Mouse (Mus musculus): Measurements from ENCODE around the gene Fmo1. TPM values are rescaled to one million over a fixed set of nuclear protein-coding genes. Genes with fewer than 3 reads are reported as not detected.

Fmo1 gene
- polyA plus RNA-seq, 1 experiment = 16.3 TPM

DNA sequence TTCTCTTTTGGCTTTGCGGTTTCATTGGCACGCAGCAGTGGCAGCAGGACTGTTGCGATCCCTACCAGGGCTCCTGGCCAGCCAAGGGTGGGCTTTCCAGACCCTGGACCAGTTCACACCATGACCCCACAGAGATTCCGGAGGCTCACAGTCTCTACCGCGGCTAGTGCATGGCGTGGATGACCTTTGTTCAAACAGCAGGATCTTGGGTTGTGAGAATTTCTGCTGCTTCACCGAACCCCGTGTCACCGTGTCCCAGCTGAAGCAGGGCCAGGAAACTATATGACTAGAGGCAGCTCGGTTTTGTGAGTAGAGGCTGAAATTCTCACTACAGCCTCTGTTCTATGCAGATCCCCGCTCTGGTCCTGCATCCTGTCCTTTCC is 7.7 kb downstream of the Fmo1 start:
- no peak for TF ChIP-seq CTCF (IDR thresholded peaks at IDR 0.05; ENCODE audit: borderline replicate concordance, control insufficient read depth, extremely low read depth, insufficient read depth, low read length, poor library complexity)
- no peak for TF ChIP-seq POLR2A (IDR thresholded peaks at IDR 0.05; ENCODE audit: control insufficient read depth, extremely low read depth, insufficient read depth, low read length, poor library complexity)
- WGBS = 75% methylated on average over 12 of the region's 12 CpGs
- H3K4me1 ChIP-seq (replicated peaks; ENCODE audit: control insufficient read depth, insufficient read depth, low read length) = no peaks in the 10 kb centered on the region
- no peaks in the 10 kb centered on the region for H3K36me3 ChIP-seq (ENCODE audit: control insufficient read depth, insufficient read depth, low read length)
- H3K27ac ChIP-seq (ENCODE audit: control insufficient read depth, insufficient read depth, low read length) = no peak overlapping the region; the same call in 1 of the 2 replicates
- no peak for DNase-seq
- H3K27me3 ChIP-seq (ENCODE audit: control insufficient read depth, insufficient read depth, low read length) = no peaks in the 10 kb centered on the region
- H3K4me3 ChIP-seq (ENCODE audit: control insufficient read depth, insufficient read depth, low read length) = peak overlapping the region; percentile 11; the same call in 1 of the 2 replicates

DNA sequence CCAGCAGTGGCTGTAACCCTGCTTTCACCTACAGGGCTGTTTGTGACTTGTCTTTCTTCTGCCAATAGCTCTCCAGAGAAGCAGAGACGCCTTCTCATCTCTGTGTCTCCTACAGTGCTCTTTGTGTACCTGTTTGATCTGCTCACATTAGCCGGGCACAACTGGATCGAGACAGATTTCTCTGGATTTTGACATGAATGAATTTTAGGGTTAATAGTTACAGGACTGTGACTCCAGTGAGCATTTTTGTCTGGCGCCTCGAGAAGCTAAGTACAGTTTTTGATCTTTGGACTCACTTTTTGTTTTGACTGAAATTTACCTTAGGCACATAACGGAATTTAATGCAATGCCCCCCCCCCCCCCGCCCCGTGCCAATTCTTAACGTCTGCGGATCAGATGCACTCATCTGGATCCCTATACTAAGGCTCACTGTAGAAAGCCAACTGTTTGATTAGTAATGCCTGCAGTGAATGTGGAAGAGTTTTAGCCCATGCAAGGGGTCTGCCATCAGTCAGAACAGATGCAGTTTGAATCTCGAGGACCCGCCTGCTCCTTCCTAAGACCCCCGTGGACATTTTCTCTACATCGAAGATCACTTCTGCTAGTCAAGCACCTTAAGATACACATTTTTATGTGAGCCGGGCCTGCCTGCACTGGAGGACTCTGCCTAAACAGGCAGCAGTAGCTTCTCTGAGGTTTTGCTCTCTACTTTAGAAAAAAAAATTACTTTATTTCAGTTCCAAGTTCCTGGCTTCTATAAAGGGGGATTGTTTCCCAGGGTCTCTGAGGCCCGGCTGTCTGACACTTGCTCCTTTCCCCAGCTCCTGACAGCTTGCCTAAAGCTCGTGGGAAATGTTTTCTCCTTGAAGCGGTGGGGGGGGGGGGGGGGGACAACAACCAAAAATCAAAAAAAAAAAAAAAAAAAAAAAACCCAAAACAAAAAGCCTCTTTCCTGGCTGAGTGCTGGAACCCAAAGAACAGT is 8.4 kb downstream of the Fmo1 start:
- WGBS = 84% methylated on average over 18 of the region's 18 CpGs
- no peak overlapping the region for H3K27ac ChIP-seq (ENCODE audit: control insufficient read depth, insufficient read depth, low read length)

DNA sequence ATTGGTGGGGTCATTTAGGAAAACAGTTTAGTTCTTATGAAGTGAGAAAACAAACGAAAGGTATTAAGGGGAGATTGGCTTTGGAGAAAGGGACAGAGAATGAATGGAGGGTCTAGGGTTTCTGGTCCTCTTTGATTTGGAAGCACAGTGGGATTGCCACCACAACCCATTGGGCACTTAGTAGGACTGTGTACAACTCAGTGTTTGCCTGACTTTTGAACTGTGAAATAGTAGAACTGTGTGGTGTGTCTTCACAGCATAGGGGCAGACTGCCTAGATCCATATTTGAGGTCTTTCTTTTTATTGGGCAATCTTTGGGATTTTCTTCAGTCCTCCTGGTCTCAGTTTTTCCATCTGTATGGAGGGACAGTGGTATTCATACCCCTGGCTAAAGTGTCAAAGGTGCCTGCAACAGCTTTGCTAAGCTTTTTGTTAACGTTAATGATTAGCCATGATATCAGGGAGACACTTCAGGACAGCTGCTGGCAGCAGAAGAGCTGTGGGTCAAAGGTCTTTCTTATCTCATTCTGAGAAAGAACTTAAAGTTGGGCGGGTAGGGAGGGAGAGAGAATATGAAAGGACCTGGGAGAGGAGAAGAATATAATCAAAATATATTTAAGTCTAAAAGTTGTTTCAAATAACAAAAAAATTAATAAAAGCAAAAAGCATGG is 12.5 kb downstream of the Fmo1 start:
- TF ChIP-seq CTCF (IDR thresholded peaks at IDR 0.05; ENCODE audit: borderline replicate concordance, control insufficient read depth, extremely low read depth, insufficient read depth, low read length, poor library complexity) (no peak), POLR2A (IDR thresholded peaks at IDR 0.05; ENCODE audit: control insufficient read depth, extremely low read depth, insufficient read depth, low read length, poor library complexity) (no peak)
- Histone ChIP-seq H3K4me3 (ENCODE audit: control insufficient read depth, insufficient read depth, low read length) (no peak overlapping the region), H3K27me3 (ENCODE audit: control insufficient read depth, insufficient read depth, low read length) (no peaks in the 10 kb centered on the region), H3K4me1 (replicated peaks; ENCODE audit: control insufficient read depth, insufficient read depth, low read length) (no peaks in the 10 kb centered on the region), H3K36me3 (ENCODE audit: control insufficient read depth, insufficient read depth, low read length) (no peaks in the 10 kb centered on the region), H3K27ac (ENCODE audit: control insufficient read depth, insufficient read depth, low read length) (no peak overlapping the region)
- DNase-seq = no peak
- WGBS = 80% methylated on average over 3 of the region's 3 CpGs

More for the DNA sequence above, 8.4 kb downstream of the Fmo1 start:
- H3K4me1 ChIP-seq (replicated peaks; ENCODE audit: control insufficient read depth, insufficient read depth, low read length) = no peaks in the 10 kb centered on the region
- no peaks in the 10 kb centered on the region for H3K36me3 ChIP-seq (ENCODE audit: control insufficient read depth, insufficient read depth, low read length)
- DNase-seq = no peak
- H3K4me3 ChIP-seq (ENCODE audit: control insufficient read depth, insufficient read depth, low read length) = peak overlapping the region; percentile 11; the same call in 1 of the 2 replicates
- H3K27me3 ChIP-seq (ENCODE audit: control insufficient read depth, insufficient read depth, low read length) = no peaks in the 10 kb centered on the region
- no peak for TF ChIP-seq POLR2A (IDR thresholded peaks at IDR 0.05; ENCODE audit: control insufficient read depth, extremely low read depth, insufficient read depth, low read length, poor library complexity)
- no peak for TF ChIP-seq CTCF (IDR thresholded peaks at IDR 0.05; ENCODE audit: borderline replicate concordance, control insufficient read depth, extremely low read depth, insufficient read depth, low read length, poor library complexity)

DNA sequence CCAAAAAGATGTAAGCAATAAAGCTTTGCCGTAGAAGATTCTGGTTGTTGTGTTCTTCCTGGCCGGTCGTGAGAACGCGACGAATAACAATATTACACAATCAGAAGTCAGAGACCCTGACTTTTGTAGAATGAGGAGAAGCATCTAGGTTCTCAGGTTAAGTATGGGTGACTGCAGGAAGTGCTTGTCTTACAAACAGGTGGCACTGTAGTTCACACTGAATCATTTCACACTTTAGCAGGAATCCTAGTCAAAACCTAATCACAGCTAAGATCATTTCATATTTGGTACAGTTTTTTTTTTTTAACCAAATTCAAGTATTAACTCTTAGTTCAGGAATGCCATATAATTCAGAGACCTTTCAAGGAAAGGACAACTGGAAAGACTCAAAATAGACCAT is 18.9 kb downstream of the Fmo1 start:
- Histone ChIP-seq H3K36me3 (ENCODE audit: control insufficient read depth, insufficient read depth, low read length) (no peaks in the 10 kb centered on the region), H3K4me1 (replicated peaks; ENCODE audit: control insufficient read depth, insufficient read depth, low read length) (no peaks in the 10 kb centered on the region), H3K4me3 (ENCODE audit: control insufficient read depth, insufficient read depth, low read length) (no peak overlapping the region), H3K27ac (ENCODE audit: control insufficient read depth, insufficient read depth, low read length) (no peak overlapping the region), H3K27me3 (ENCODE audit: control insufficient read depth, insufficient read depth, low read length) (no peaks in the 10 kb centered on the region)
- TF ChIP-seq POLR2A (IDR thresholded peaks at IDR 0.05; ENCODE audit: control insufficient read depth, extremely low read depth, insufficient read depth, low read length, poor library complexity) = no peak
- no peak for TF ChIP-seq CTCF (IDR thresholded peaks at IDR 0.05; ENCODE audit: borderline replicate concordance, control insufficient read depth, extremely low read depth, insufficient read depth, low read length, poor library complexity)
- 97% methylated on average over 6 of the region's 6 CpGs for WGBS
- no peak for DNase-seq

DNA sequence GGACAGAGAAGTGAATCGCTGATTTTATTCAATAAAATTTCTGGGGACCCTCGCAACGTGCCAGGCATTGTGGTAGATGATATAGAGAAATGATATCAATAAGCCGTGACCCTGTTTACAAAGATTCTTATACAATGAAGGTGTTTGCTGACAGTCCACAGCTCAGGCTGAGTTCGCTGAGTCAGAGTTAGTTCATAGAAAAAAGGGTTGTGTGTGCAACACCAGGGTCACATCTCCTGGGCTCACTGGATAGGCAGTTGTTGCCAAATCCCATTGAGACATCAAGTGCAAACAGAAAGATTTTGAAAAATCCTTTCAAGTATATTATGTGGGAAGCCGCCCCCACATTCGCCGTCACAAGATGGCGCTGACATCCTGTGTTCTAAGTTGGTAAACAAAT is 26.2 kb downstream of the Fmo1 start:
- 96% methylated on average over 9 of the region's 9 CpGs for WGBS
- Histone ChIP-seq H3K4me1 (replicated peaks; ENCODE audit: control insufficient read depth, insufficient read depth, low read length) (no peaks in the 10 kb centered on the region), H3K4me3 (ENCODE audit: control insufficient read depth, insufficient read depth, low read length) (no peak overlapping the region), H3K27ac (ENCODE audit: control insufficient read depth, insufficient read depth, low read length) (no peak overlapping the region), H3K27me3 (ENCODE audit: control insufficient read depth, insufficient read depth, low read length) (no peaks in the 10 kb centered on the region), H3K36me3 (ENCODE audit: control insufficient read depth, insufficient read depth, low read length) (no peaks in the 10 kb centered on the region)
- no peak for DNase-seq
- no peak for TF ChIP-seq CTCF (IDR thresholded peaks at IDR 0.05; ENCODE audit: borderline replicate concordance, control insufficient read depth, extremely low read depth, insufficient read depth, low read length, poor library complexity)
- no peak for TF ChIP-seq POLR2A (IDR thresholded peaks at IDR 0.05; ENCODE audit: control insufficient read depth, extremely low read depth, insufficient read depth, low read length, poor library complexity)

DNA sequence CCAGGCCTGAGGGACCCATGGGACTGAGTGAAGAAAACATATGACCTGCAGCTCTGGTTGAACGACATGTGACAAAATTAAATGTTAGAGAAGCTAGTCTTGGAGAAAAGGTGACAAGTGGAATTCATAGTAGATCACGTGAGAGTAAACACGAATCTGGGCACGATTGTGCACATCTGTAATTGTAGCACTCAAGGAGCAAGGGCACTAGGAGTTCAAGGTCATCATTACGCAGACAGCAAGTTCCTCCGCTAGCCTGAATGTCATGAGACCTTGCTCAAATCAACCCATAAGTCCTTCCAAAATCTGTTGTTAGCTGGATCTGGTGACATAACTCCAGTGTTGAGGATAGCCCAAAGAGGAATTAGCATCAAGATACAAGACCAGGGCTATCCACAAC is 27.4 kb downstream of the Fmo1 start:
- no peak overlapping the region for H3K4me3 ChIP-seq (ENCODE audit: control insufficient read depth, insufficient read depth, low read length)
- no peak overlapping the region for H3K27ac ChIP-seq (ENCODE audit: control insufficient read depth, insufficient read depth, low read length)
- H3K27me3 ChIP-seq (ENCODE audit: control insufficient read depth, insufficient read depth, low read length) = no peaks in the 10 kb centered on the region
- DNase-seq = no peak
- WGBS = 94% methylated on average over 6 of the region's 6 CpGs
- TF ChIP-seq POLR2A (IDR thresholded peaks at IDR 0.05; ENCODE audit: control insufficient read depth, extremely low read depth, insufficient read depth, low read length, poor library complexity) (no peak), CTCF (IDR thresholded peaks at IDR 0.05; ENCODE audit: borderline replicate concordance, control insufficient read depth, extremely low read depth, insufficient read depth, low read length, poor library complexity) (no peak)
- no peaks in the 10 kb centered on the region for H3K4me1 ChIP-seq (replicated peaks; ENCODE audit: control insufficient read depth, insufficient read depth, low read length)
- H3K36me3 ChIP-seq (ENCODE audit: control insufficient read depth, insufficient read depth, low read length) = no peaks in the 10 kb centered on the region

All from thymus, adult 2 months (tissue).